Mouse (Mus musculus) thymus, postnatal 10 days (tissue): ENCODE data around the gene Usp15.

Source experiments
- DNase-seq, 2 experiments: peaks; one replicate each; pipeline ENCODE4 v3.0.0; 2021; ENCODE audit warnings: low spot score in 2 of 2

Usp15 gene

DNA sequence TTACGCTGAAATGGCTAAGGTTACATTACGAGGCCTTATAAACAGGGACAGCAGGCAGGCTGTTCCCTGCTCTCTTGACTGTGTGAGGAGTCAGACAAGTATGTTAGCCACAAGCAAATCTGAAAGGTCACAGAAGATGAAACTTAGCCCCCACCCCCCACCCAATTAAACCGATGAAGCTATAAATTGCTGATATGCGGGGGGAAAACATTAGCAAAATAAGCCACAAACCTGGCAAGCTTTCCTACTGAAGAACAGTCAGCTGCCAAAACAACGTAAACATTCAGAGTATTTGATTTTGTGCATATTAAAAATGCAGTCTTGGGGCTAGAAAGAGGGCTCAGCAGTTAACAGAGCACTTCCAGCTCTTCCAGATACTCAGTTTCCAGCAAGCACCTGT, 88.7 kb downstream of the Usp15 start:
- DNase-seq, result no peak

GRCm38 (mm10) chr10:123101303-123101702, 95.5 kb downstream of the Usp15 start:
- no peak for DNase-seq

DNA sequence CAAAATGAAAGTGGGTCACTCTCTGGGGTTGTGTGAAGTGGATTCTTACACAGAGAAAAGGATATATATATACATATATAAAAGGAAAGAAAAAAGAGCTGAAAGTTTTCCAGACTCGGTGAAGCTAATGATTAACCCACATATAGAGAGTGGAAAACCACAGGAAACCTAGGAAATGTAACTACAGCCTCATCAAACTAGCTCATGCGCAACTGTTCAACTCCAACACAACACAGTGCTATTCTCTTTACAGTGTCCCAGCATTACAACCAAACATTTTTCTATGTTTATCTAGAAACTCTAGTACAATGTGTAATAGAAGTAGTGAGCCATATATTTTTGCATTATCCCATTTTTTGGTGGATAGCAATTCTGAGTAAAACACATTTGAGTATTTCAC, 96.2 kb downstream of the Usp15 start:
- DNase-seq, result no peak

DNA sequence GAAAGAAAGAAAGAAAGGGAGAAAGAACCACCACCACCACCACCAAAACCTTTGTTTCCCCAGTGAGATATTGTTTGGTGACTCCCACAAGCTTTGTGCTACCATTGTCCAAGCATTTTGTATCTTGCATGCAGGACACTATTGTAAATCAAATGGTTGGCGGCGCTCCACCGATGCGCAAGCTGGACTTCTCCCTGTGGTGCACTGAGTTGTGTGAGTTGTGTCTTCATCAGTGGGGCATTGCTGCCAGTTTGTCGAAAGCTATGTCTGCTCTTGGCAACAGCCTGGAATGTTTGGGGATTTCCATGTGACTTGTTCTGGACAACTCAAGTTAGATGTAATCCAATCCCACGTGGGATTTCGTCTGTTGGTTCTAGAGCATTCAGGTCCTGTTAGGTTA, 102.3 kb downstream of the Usp15 start:
- no peak for DNase-seq

- DNase-seq, result no peak
These were observed 104.2 kb downstream of the Usp15 start for GRCm38 (mm10) chr10:123092577-123092976.

GRCm38 (mm10) chr10:123091737-123092136, 105.1 kb downstream of the Usp15 start:
- peak; percentile 16 to 52 for DNase-seq

- DNase-seq, result no peak
These were observed 107.3 kb downstream of the Usp15 start for GRCm38 (mm10) chr10:123089425-123089930.

GRCm38 (mm10) chr10:123086847-123087246, 109.9 kb downstream of the Usp15 start:
- DNase-seq, result no peak

- no peak for DNase-seq
These were observed 111.7 kb downstream of the Usp15 start for GRCm38 (mm10) chr10:123084900-123085641.

DNA sequence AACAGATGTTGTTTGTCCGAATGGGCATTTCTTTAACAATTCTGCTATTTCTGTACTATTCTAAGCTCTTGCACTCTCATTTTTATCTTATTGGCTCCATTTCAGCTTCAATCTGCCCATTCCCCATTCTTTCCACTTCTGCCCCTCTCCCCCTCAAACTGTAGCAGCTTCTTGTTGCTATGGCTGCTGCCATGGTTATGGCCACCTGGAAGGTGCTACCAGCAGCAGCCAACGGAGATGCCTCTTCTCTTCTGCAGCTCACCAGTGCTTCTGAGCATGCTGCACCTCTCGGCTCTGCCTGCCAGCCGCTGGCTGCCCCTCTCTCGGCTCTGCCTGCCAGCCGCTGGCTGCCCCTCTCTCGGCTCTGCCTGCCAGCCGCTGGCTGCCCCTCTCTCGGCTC, 112.5 kb downstream of the Usp15 start:
- DNase-seq, result no peak

- DNase-seq, result peak; percentile 91 to 96
These were observed 120.4 kb downstream of the Usp15 start, which contains the start of gene Mon2 for GRCm38 (mm10) chr10:123076245-123077023. Mon2 (minus strand) TSS chr10:123076505.

DNA sequence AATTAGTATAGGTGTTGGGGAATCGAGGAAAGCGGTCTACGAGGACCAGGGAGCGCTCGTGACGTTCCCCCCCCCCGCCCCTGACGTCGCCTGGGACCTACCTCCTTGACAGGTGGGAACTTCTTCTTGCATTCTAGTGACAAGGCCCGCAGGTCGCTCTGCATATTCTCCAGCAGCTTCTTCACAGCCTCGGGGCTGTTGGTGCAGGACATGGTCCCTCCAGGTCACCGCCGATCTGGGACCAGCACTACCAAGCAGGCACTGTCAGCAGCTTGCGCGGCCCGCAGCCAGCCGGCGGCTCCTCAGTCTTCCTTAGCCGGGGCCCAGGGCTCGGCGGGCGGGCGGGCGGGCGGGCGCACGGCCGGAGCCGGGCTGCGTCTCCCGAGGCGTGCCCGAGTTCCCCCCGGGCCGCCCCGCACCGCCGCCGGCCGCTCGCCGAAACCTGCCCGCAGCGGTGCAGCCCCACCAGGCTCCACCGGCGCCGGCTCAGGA, 121.0 kb downstream of the Usp15 start:
- DNase-seq, result peak in 1 of 2 experiments; percentile 14

DNA sequence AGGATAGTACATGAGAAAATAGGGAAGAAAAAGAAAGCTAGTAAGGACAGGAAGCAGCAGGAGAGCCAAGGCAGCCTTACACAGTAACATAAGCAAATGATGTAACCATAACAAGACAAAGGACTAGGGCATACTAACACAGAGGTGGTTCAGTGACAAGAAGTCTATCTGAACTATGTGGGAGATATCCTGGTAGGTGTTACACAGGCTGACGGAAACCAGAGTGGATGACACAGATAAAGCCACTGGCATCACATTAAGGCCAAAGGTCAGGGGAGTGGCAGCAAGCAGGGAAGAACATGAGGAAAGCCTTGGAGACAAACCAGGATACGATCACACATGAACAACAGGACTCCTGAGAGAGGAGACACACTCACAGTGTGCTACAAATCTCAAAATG, 124.8 kb downstream of the Usp15 start:
- DNase-seq, result no peak

GRCm38 (mm10) chr10:123063021-123063420, 133.8 kb downstream of the Usp15 start:
- no peak for DNase-seq

DNA sequence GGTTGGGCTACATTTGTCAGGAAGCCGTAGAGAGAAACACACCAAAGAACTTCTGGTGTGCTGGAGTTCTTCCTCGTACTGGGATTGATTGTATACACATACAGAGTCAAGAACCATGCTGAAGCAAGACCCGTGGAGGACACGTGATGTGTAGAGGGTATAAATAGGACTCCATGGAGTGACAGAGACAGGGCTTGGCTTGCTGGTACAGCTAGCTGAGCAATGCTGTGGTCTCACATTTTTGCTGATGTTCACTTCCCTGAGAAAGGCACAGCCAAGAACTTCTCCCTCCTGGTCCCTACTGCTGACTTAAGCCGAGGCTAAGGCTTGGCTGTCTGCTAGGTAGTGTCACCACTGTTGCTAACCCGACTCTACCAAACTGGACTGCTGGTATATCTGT, 136.0 kb downstream of the Usp15 start:
- DNase-seq, result no peak

DNA sequence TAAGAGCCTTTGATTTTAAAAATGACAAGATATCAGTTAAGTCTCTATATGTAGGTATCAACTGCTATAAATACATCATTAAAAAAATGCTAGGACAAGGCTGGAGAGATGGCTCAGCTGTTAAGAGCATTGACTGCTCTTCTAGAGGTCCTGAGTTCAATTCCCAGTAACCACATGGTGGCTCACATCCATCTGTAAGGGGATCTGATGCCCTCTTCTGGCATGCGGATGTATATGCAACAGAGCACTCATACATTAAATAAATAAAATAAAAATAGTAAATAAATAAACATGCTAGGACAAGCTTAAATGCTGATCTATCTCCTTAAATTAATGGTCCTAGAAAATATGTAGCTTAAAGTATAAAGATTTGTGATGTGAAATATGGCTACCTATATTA, 139.7 kb downstream of the Usp15 start:
- no peak for DNase-seq

DNA sequence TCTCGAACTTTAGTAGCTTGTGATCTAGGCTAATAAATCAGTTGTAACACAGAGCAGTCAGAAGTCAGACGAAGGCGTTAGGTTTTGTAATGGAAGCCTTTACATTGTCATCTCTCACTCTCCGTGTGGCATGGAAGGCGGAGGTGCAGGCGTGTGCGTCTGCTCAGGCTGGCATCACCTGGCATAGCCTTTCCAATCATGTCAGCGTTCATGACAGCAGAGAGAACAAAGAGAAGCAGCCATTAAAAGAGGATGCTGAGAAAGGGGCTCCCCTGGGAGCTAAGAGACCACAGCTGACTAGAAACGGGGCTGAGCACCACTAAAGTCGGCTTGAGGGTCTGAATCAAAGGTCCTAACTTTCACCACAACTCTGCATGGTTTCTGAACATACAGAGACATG, 140.3 kb downstream of the Usp15 start:
- no peak for DNase-seq

GRCm38 (mm10) chr10:123055205-123056000, 141.4 kb downstream of the Usp15 start:
- no peak for DNase-seq
